Mouse (Mus musculus): Measurements from ENCODE around the gene Rbak.
"Not testable (repeated sequence)": the region's sequence is repeated elsewhere in the genome, so short reads cannot be mapped to it uniquely, and the experiment has no call there.

Gene Rbak

GRCm38 (mm10) chr5:143180255-143181076, at the start of gene Rbak, which contains the start of gene Spdye4b:
Gene Rbak (minus strand): TSS chr5:143180775.
Gene Spdye4b (plus strand): TSS chr5:143181017.
- DNase-seq (ENCODE audit: extremely low spot score, low read depth, low spot score), result peak; percentile 93

GRCm38 (mm10) chr5:143226790-143227189, 46.2 kb upstream of the Rbak start, which contains the start of gene Spdye4a:
Gene Spdye4a (minus strand): TSS chr5:143226890.
- DNase-seq (ENCODE audit: extremely low spot score, low read depth, low spot score), result no peak

DNA sequence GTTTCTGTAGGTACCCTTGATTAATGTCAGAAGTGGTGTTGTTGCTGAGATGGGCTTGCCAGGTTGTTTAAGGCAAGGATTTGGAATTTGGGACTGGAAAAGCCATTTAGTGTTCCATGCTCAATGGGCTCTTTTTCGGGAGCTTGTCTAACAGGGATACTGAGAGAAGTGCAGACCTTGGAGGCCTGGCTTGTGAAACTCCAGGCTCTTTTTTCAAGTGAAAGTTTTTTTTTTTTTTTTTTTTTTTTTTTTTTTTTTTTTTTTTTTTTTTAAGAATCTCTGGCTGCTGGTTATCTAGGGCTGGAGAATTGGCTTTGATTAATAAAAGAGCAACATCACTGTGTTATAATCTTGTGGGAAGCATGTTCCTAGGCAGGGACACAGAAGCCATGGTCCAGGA, 41.7 kb upstream of the Rbak start:
- DNase-seq (ENCODE audit: extremely low spot score, low read depth, low spot score), result no peak

DNA sequence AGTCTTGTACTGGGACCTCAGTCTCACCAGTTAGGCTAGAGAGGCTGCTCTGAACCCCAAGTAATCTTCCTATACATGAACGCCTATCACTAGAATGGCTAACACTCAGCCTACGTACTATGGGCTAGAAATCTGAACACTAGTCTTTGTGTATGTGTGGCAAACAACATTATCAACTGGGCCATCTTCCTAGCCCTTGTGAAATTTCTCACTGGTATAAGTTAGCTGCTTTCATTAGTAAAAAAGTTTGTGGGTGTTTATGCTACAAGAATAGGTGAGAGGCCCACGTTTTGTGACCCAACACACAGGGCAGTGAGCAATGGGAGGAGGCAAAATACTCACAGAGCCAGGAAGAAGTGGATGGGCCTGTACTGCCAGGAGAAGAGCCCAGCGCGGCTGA, 40.4 kb upstream of the Rbak start:
- no peak for DNase-seq (ENCODE audit: extremely low spot score, low read depth, low spot score)

DNA sequence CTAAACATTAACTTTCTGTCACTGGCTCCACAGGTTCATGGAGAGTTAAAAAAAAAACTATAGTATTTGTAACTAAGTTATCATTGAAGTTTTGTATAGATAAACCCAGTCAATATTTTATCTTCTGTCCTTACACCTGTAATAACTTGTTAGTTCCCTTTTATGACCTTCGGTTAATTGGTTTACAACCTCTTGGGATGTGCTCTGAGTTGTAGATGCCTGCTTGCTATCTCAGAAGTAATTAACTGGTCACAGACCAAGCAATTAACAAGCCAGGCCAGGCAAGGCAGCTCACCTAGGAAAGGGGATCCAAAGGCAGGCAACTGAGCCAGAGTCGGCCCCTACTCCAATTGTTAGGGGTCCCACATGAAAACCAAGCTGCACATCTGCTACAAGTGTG, 33.3 kb upstream of the Rbak start:
- DNase-seq (ENCODE audit: extremely low spot score, low read depth, low spot score), result no peak

DNA sequence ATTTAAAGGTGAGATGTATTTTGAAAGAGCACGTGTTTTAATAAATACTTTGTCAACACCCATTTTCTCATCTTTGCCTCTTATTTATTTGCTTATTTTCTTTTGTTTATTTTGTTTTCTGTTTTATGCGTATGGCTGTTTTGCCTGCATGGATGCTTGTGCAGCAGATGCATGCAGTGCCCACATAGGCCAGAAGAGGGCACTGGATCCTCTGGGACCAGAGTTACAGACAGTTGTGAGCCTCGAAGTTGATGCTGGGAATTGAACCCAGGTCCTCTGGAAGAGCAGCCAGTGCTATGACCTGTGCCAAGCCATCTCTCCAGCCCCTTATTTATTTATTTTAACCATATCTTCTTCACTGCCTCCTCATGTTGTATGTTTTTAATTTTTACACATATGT, 24.4 kb upstream of the Rbak start:
- no peak for DNase-seq (ENCODE audit: extremely low spot score, low read depth, low spot score)

GRCm38 (mm10) chr5:143196506-143196905, 15.9 kb upstream of the Rbak start:
- DNase-seq (ENCODE audit: extremely low spot score, low read depth, low spot score), result no peak

GRCm38 (mm10) chr5:143195166-143195565, 14.6 kb upstream of the Rbak start:
- DNase-seq (ENCODE audit: extremely low spot score, low read depth, low spot score), result no peak

DNA sequence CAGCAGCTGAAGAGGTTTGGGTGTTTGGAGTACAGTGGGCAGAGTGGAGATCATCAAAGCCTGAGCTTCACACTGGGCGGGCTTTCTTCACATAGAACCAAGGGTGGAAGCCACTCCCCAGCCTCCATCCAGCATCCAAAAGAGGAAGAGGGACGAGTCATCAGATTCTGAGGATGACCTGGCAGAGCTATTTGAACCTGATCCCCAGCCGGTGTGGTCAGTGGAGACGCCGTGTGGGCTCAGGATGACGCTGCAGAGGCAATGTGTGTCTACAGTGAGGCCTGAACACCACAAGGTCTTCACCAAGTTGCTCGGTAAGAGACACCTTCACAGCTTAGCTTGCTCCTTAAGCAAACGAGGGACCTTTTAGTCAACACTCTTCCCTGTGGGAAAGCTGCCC, 14.2 kb upstream of the Rbak start:
- DNase-seq (ENCODE audit: extremely low spot score, low read depth, low spot score), result not testable (repeated sequence)

- DNase-seq (ENCODE audit: extremely low spot score, low read depth, low spot score), result no peak
These were observed 12.2 kb upstream of the Rbak start for GRCm38 (mm10) chr5:143192806-143193205.

- not testable (repeated sequence) for DNase-seq (ENCODE audit: extremely low spot score, low read depth, low spot score)
These were observed 7.4 kb upstream of the Rbak start for GRCm38 (mm10) chr5:143188014-143188413.

DNA sequence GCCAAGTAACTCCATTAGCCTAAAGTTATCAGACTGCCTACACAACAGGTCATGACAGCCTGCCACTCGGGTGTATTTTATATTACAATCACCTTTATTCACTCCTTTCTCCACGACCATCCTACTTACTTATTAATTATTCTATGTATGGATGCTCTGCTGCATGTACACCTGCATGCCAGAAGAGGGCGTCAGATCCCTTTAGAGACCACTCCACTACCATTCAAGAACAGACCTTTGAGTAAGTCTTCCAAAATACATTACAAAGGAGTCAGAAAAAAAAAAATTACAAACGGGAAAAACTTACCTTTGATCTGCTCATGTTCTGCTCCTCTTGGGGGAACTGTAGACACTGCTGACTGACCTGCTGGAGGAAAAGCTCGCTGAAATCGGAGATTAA, 1.4 kb downstream of the Rbak start:
- DNase-seq (ENCODE audit: extremely low spot score, low read depth, low spot score), result peak; percentile 5

- DNase-seq (ENCODE audit: extremely low spot score, low read depth, low spot score), result no peak
These were observed 2.9 kb downstream of the Rbak start for GRCm38 (mm10) chr5:143177541-143178200.

DNA sequence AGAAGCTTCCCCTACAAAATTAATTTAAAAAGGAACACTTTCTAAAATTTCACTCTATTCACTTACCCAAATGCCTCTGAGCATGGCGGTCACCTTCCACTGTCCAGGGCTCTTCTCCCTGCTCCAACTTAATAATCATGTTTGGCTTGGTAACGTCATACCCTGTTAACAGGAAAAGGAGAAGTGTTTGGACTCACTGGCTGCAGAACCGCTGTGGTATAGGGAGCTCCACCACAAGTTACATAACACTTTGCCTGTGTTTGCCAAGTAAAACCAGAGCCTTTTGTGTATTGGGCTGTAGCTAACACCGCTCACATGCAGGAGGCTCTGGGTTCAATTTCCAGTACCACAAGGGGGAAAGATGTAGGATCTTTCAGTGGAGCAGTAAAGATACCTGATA, 4.6 kb downstream of the Rbak start:
- no peak for DNase-seq (ENCODE audit: extremely low spot score, low read depth, low spot score)

- no peak for DNase-seq (ENCODE audit: extremely low spot score, low read depth, low spot score)
These were observed 15.0 kb downstream of the Rbak start for GRCm38 (mm10) chr5:143165508-143166070.

DNA sequence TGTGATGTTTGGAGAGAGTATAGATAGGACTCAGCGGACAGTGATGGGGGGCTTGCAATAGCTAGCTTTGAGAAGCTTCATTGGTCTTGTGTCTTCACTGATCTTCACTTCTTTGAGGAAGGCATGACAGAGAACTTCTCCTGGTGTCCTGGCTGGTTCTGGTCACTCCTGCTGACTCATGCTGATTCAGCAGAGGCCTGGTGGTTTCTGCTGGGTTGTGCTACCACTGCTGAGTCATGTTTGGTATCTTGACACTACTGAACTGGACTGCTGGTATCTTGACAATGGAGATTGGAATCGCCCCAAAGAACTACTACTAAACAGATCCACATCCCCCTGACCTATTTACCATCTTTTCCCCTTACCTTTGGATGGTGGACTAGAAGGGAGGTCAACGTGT, 25.0 kb downstream of the Rbak start:
- DNase-seq (ENCODE audit: extremely low spot score, low read depth, low spot score), result no peak

- no peak for DNase-seq (ENCODE audit: extremely low spot score, low read depth, low spot score)
These were observed 26.8 kb downstream of the Rbak start for GRCm38 (mm10) chr5:143153756-143154155.

- no peak for DNase-seq (ENCODE audit: extremely low spot score, low read depth, low spot score)
These were observed 30.5 kb downstream of the Rbak start for GRCm38 (mm10) chr5:143150044-143150443.

GRCm38 (mm10) chr5:143149536-143149935, 31.0 kb downstream of the Rbak start:
- DNase-seq (ENCODE audit: extremely low spot score, low read depth, low spot score), result no peak

- DNase-seq (ENCODE audit: extremely low spot score, low read depth, low spot score), result no peak
These were observed 31.9 kb downstream of the Rbak start for GRCm38 (mm10) chr5:143148661-143149060.

DNA sequence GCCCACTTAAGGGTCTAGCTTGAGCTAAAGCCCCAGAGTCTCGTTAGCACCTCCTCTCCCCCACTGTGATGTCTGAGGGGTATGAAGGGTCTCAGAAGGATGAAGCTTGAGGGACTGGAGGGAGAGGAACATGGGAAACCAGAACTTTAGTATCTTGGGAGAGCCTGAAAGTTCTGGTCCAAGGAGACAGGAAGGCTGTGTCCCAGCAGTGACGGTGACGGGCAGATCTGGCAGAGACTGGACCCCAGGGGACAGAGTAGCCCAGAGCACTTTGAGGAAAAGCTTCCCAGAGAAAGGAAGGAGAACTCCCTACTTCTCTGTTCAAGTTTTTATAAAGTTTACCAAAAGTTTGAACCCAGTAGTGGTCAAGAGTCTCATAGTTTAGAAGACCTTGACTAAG, 33.1 kb downstream of the Rbak start, which contains the start of gene Olfr718-ps1:
Olfr718-ps1 (minus strand) TSS at position 101 of the 400 bp plus-strand sequence.
- DNase-seq (ENCODE audit: extremely low spot score, low read depth, low spot score), result no peak

DNA sequence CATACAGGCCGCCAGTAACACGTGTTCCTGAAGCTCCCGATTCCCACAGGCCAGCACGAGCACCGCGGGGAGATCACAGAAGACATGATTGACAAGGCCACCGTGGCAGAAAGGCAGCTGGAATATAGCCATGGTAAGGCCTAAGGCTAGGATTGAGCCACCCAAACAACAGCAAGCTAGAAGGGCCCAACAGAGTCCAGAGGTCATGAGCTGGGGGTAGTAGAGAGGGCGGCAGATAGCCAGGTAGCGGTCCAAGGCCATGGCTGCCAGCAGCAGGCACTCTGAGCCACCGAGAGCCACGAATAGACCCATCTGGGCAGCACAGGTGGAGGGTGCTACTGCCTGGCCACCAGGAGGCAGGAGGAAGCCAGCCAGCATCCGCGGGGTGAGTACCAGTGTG, 43.0 kb downstream of the Rbak start:
- DNase-seq (ENCODE audit: extremely low spot score, low read depth, low spot score), result no peak

All from hindlimb bud, embryonic 11.5 days (tissue).